Mouse (Mus musculus): ENCODE data around the gene Fads3. TPM values are rescaled to one million over a fixed set of nuclear protein-coding genes. Genes with fewer than 3 reads are reported as not detected.
A peak's percentile ranks its signal among the peaks of the same experiment; 100 is the strongest.

The Fads3 gene
- 2.3 and 3.3 TPM in 2 replicates for polyA plus RNA-seq (2014; fragmentation: Nextera tagmentation; extraction: Ambion mirVana)

GRCm38 (mm10) chr19:10041388-10042148 is at the start of gene Fads3:
Gene Fads3 (plus strand): TSS chr19:10041569.
- WGBS = under 1% methylated on average over 56 of the region's 69 CpGs
- no peaks in the 10 kb centered on the region for H3K27me3 ChIP-seq (ENCODE audit: control insufficient read depth, insufficient read depth, low read length)
- peak; percentile 84 for DNase-seq (ENCODE audit: low spot score)

GRCm38 (mm10) chr19:9992011-9992958 is 49.1 kb upstream of the Fads3 start:
- peak overlapping the region; percentile 45 for H3K9ac ChIP-seq (ENCODE audit: low read length)
- H3K4me3 ChIP-seq (ENCODE audit: low read depth, low read length) = peak overlapping the region; percentile 17; the same call in 1 of the 2 replicates
- WGBS = 43% methylated on average over 26 of the region's 26 CpGs
- DNase-seq (ENCODE audit: low spot score) (no peak), ATAC-seq (ENCODE audit: insufficient number of reproducible peaks, low FRiP score, low TSS enrichment, low read depth) (peak; percentile 47)
- no peaks in the 10 kb centered on the region for H3K9me3 ChIP-seq (ENCODE audit: control insufficient read depth, low read length)
- H3K27ac ChIP-seq (replicated peaks; ENCODE audit: low read depth, low read length) = no peak overlapping the region
- H3K4me1 ChIP-seq (ENCODE audit: control insufficient read depth, insufficient read depth, low read length) = peaks cover 9% of the 10 kb centered on the region
- no peaks in the 10 kb centered on the region for H3K27me3 ChIP-seq (ENCODE audit: control insufficient read depth, insufficient read depth, low read length)
- H3K4me2 ChIP-seq (ENCODE audit: low read depth, severe bottlenecking) = peak overlapping the region; percentile 48
- H3K36me3 ChIP-seq (ENCODE audit: control insufficient read depth, insufficient read depth, low read length) = no peaks in the 10 kb centered on the region

More at GRCm38 (mm10) chr19:10041388-10042148, at the start of gene Fads3:
- H3K9me3 ChIP-seq (ENCODE audit: control insufficient read depth, low read length) = no peaks in the 10 kb centered on the region
- H3K4me3 ChIP-seq (ENCODE audit: low read depth, low read length) = peak within 1 kb of the TSS; percentile 60
- peak within 1 kb of the TSS; percentile 68 for H3K9ac ChIP-seq (ENCODE audit: low read length)
- H3K27ac ChIP-seq (replicated peaks; ENCODE audit: low read depth, low read length) = no peak within 1 kb of the TSS
- peak within 1 kb of the TSS; percentile 100 for H3K4me2 ChIP-seq (ENCODE audit: low read depth, severe bottlenecking)
- no peaks in the 10 kb centered on the region for H3K36me3 ChIP-seq (ENCODE audit: control insufficient read depth, insufficient read depth, low read length)
- H3K4me1 ChIP-seq (ENCODE audit: control insufficient read depth, insufficient read depth, low read length) = peaks cover 6% of the 10 kb centered on the region
- ATAC-seq (ENCODE audit: insufficient number of reproducible peaks, low FRiP score, low TSS enrichment, low read depth) = peak; percentile 91

- peak; percentile 97 for DNase-seq (ENCODE audit: low spot score)
- Histone ChIP-seq H3K4me1 (ENCODE audit: control insufficient read depth, insufficient read depth, low read length) (peaks cover 5% of the 10 kb centered on the region; the same call in 1 of the 2 replicates), H3K27me3 (ENCODE audit: control insufficient read depth, insufficient read depth, low read length) (no peaks in the 10 kb centered on the region), H3K27ac (replicated peaks; ENCODE audit: low read depth, low read length) (no peak overlapping the region), H3K4me3 (ENCODE audit: low read depth, low read length) (peak overlapping the region; percentile 17; the same call in 1 of the 2 replicates), H3K9ac (ENCODE audit: low read length) (peak overlapping the region; percentile 45; the same call in 1 of the 2 replicates), H3K4me2 (ENCODE audit: low read depth, severe bottlenecking) (peak overlapping the region; percentile 48), H3K36me3 (ENCODE audit: control insufficient read depth, insufficient read depth, low read length) (no peaks in the 10 kb centered on the region), H3K9me3 (ENCODE audit: control insufficient read depth, low read length) (no peaks in the 10 kb centered on the region)
- peak; percentile 91 for ATAC-seq (ENCODE audit: insufficient number of reproducible peaks, low FRiP score, low TSS enrichment, low read depth)
- 13% methylated on average over 17 of the region's 17 CpGs for WGBS
These were observed 48.2 kb upstream of the Fads3 start for GRCm38 (mm10) chr19:9993036-9993656.

GRCm38 (mm10) chr19:9997204-9998062 is 43.9 kb upstream of the Fads3 start:
- Histone ChIP-seq H3K4me3 (ENCODE audit: low read depth, low read length) (no peak overlapping the region), H3K27me3 (ENCODE audit: control insufficient read depth, insufficient read depth, low read length) (no peaks in the 10 kb centered on the region)

GRCm38 (mm10) chr19:9998063-9998416 is 43.3 kb upstream of the Fads3 start:
- DNase-seq (ENCODE audit: low spot score) = no peak
- Histone ChIP-seq H3K4me2 (ENCODE audit: low read depth, severe bottlenecking) (no peak overlapping the region), H3K4me3 (ENCODE audit: low read depth, low read length) (no peak overlapping the region), H3K9ac (ENCODE audit: low read length) (no peak overlapping the region), H3K27ac (replicated peaks; ENCODE audit: low read depth, low read length) (no peak overlapping the region), H3K36me3 (ENCODE audit: control insufficient read depth, insufficient read depth, low read length) (no peaks in the 10 kb centered on the region), H3K4me1 (ENCODE audit: control insufficient read depth, insufficient read depth, low read length) (no peaks in the 10 kb centered on the region), H3K27me3 (ENCODE audit: control insufficient read depth, insufficient read depth, low read length) (no peaks in the 10 kb centered on the region), H3K9me3 (ENCODE audit: control insufficient read depth, low read length) (no peaks in the 10 kb centered on the region)
- no peak for ATAC-seq (ENCODE audit: insufficient number of reproducible peaks, low FRiP score, low TSS enrichment, low read depth)
- 72% methylated on average over 2 of the region's 2 CpGs for WGBS

More at GRCm38 (mm10) chr19:9997204-9998062, 43.9 kb upstream of the Fads3 start:
- H3K27ac ChIP-seq (replicated peaks; ENCODE audit: low read depth, low read length) = no peak overlapping the region
- H3K36me3 ChIP-seq (ENCODE audit: control insufficient read depth, insufficient read depth, low read length) = no peaks in the 10 kb centered on the region
- DNase-seq (ENCODE audit: low spot score) (no peak), ATAC-seq (ENCODE audit: insufficient number of reproducible peaks, low FRiP score, low TSS enrichment, low read depth) (no peak)
- no peak overlapping the region for H3K4me2 ChIP-seq (ENCODE audit: low read depth, severe bottlenecking)
- no peak overlapping the region for H3K9ac ChIP-seq (ENCODE audit: low read length)
- peaks cover 4% of the 10 kb centered on the region; the same call in 1 of the 2 replicates for H3K4me1 ChIP-seq (ENCODE audit: control insufficient read depth, insufficient read depth, low read length)
- H3K9me3 ChIP-seq (ENCODE audit: control insufficient read depth, low read length) = no peaks in the 10 kb centered on the region
- 80% methylated on average over 12 of the region's 12 CpGs for WGBS

GRCm38 (mm10) chr19:9998736-9999486 is 42.5 kb upstream of the Fads3 start:
- Histone ChIP-seq H3K4me3 (ENCODE audit: low read depth, low read length) (no peak overlapping the region), H3K27ac (replicated peaks; ENCODE audit: low read depth, low read length) (no peak overlapping the region), H3K36me3 (ENCODE audit: control insufficient read depth, insufficient read depth, low read length) (no peaks in the 10 kb centered on the region), H3K4me2 (ENCODE audit: low read depth, severe bottlenecking) (no peak overlapping the region), H3K9ac (ENCODE audit: low read length) (no peak overlapping the region), H3K4me1 (ENCODE audit: control insufficient read depth, insufficient read depth, low read length) (no peaks in the 10 kb centered on the region), H3K9me3 (ENCODE audit: control insufficient read depth, low read length) (no peaks in the 10 kb centered on the region), H3K27me3 (ENCODE audit: control insufficient read depth, insufficient read depth, low read length) (no peaks in the 10 kb centered on the region)
- DNase-seq (ENCODE audit: low spot score) (no peak), ATAC-seq (ENCODE audit: insufficient number of reproducible peaks, low FRiP score, low TSS enrichment, low read depth) (no peak)
- WGBS = 71% methylated on average over 13 of the region's 13 CpGs

GRCm38 (mm10) chr19:10000330-10000729 is 41.0 kb upstream of the Fads3 start:
- H3K4me3 ChIP-seq (ENCODE audit: low read depth, low read length) = no peak overlapping the region
- H3K36me3 ChIP-seq (ENCODE audit: control insufficient read depth, insufficient read depth, low read length) = no peaks in the 10 kb centered on the region
- no peak overlapping the region for H3K27ac ChIP-seq (replicated peaks; ENCODE audit: low read depth, low read length)
- H3K9me3 ChIP-seq (ENCODE audit: control insufficient read depth, low read length) = no peaks in the 10 kb centered on the region
- no peak overlapping the region for H3K4me2 ChIP-seq (ENCODE audit: low read depth, severe bottlenecking)
- no peak for ATAC-seq (ENCODE audit: insufficient number of reproducible peaks, low FRiP score, low TSS enrichment, low read depth)
- no peaks in the 10 kb centered on the region for H3K27me3 ChIP-seq (ENCODE audit: control insufficient read depth, insufficient read depth, low read length)
- no peak overlapping the region for H3K9ac ChIP-seq (ENCODE audit: low read length)
- DNase-seq (ENCODE audit: low spot score) = peak; percentile 41
- 25% methylated on average over 3 of the region's 3 CpGs for WGBS
- H3K4me1 ChIP-seq (ENCODE audit: control insufficient read depth, insufficient read depth, low read length) = no peaks in the 10 kb centered on the region
